Mouse (Mus musculus) midbrain, embryonic 11.5 days (tissue): ENCODE measurements at regions not wholly inside any gene's neighbourhood (a gene's known extent, or its start where the extent isn't known, plus 50 kb on each side); places are given as distances from the start of the nearest gene placed in this dataset.
A peak's percentile ranks its signal among the peaks of the same experiment; 100 is the strongest.

ENCODE experiments used
- ATAC-seq: fragments of 200-750 bp; cut with Nextera tagmentation; 2 replicates; pipeline ENCODE4 v1.8.0; 2017; ENCODE audit warnings: moderate TSS enrichment, moderate library complexity; ENCODE audit not compliant: low FRiP score
- DNase-seq: peaks from one replicate; pipeline ENCODE4 v3.0.0; 2015; ENCODE audit warnings: low spot score; ENCODE audit errors: missing footprints
- H3K27ac ChIP-seq: fragments of 300-500 bp; sonication (generic); 2 replicates; pipeline ENCODE4 v1.5.1; 2014; ENCODE audit warnings: low read depth, low read length
- H3K27me3 ChIP-seq: fragments of 300-500 bp; sonication (generic); 2 replicates; pipeline ENCODE4 v1.6.1; 2014; ENCODE audit warnings: mild to moderate bottlenecking, low read length, moderate library complexity, mixed read lengths; ENCODE audit not compliant: control insufficient read depth, insufficient read depth
- H3K36me3 ChIP-seq: fragments of 300-500 bp; sonication (generic); 2 replicates; pipeline ENCODE4 v1.6.1; 2014; ENCODE audit warnings: mild to moderate bottlenecking, low read length, moderate library complexity, mixed read lengths; ENCODE audit not compliant: control insufficient read depth, insufficient read depth
- H3K4me1 ChIP-seq: fragments of 300-500 bp; sonication (generic); 2 replicates; pipeline ENCODE4 v1.6.1; 2014; ENCODE audit warnings: low read length; ENCODE audit not compliant: control insufficient read depth, insufficient read depth
- H3K4me2 ChIP-seq: fragments of 300-500 bp; sonication (generic); 2 replicates; pipeline ENCODE4 v1.6.1; 2014; ENCODE audit warnings: mild to moderate bottlenecking, moderate library complexity
- H3K4me3 ChIP-seq: fragments of 300-500 bp; sonication (generic); 2 replicates; pipeline ENCODE4 v1.5.1; 2014; ENCODE audit warnings: low read depth, low read length
- H3K9ac ChIP-seq: fragments of 300-500 bp; sonication (generic); 2 replicates; pipeline ENCODE4 v1.6.1; 2014; ENCODE audit warnings: low read length
- H3K9me3 ChIP-seq: fragments of 300-500 bp; sonication (generic); 2 replicates; pipeline ENCODE4 v1.6.1; 2016; ENCODE audit warnings: low read length; ENCODE audit not compliant: control insufficient read depth
- WGBS: fragments of 180-500 bp; shearing (Covaris S2); extraction: QIAGEN DNeasy Blood & Tissue Kit; methylation state at CpG from one replicate; pipeline ENCODE4 v1.1.7; 2014; 5-methylcytosine and 5-hydroxymethylcytosine counted together

- H3K4me1 ChIP-seq, result no peaks in the 10 kb centered on the region
- ATAC-seq, result no peak
- no peak overlapping the region for H3K27ac ChIP-seq
- DNase-seq, result no peak
- H3K4me3 ChIP-seq, result no peak overlapping the region
- H3K4me2 ChIP-seq, result no peak overlapping the region
- no peaks in the 10 kb centered on the region; the same call in 1 of the 2 replicates for H3K9me3 ChIP-seq
- no peak overlapping the region for H3K9ac ChIP-seq
- H3K27me3 ChIP-seq, result no peaks in the 10 kb centered on the region
- H3K36me3 ChIP-seq, result no peaks in the 10 kb centered on the region
- 57% methylated on average over 4 of the region's 4 CpGs for WGBS
These were observed 1006.6 kb upstream of the Gm8797 start for GRCm38 (mm10) chr3:4744003-4744402.

GRCm38 (mm10) chr3:4744611-4745010 lies 1006.0 kb upstream of the Gm8797 start:
- DNase-seq (no peak), ATAC-seq (no peak)
- H3K9ac ChIP-seq, result no peak overlapping the region
- no peak overlapping the region for H3K4me3 ChIP-seq
- no peak overlapping the region for H3K4me2 ChIP-seq
- H3K27ac ChIP-seq, result no peak overlapping the region
- no peaks in the 10 kb centered on the region for H3K4me1 ChIP-seq
- H3K27me3 ChIP-seq, result no peaks in the 10 kb centered on the region
- WGBS, result 87% methylated on average over 6 of the region's 6 CpGs
- no peaks in the 10 kb centered on the region; the same call in 1 of the 2 replicates for H3K9me3 ChIP-seq
- H3K36me3 ChIP-seq, result no peaks in the 10 kb centered on the region

- Histone ChIP-seq H3K9ac (no peak overlapping the region), H3K4me2 (no peak overlapping the region), H3K4me1 (no peaks in the 10 kb centered on the region), H3K27me3 (no peaks in the 10 kb centered on the region), H3K9me3 (no peaks in the 10 kb centered on the region), H3K27ac (no peak overlapping the region), H3K4me3 (no peak overlapping the region), H3K36me3 (no peaks in the 10 kb centered on the region)
- no peak for ATAC-seq
- WGBS, result 90% methylated on average over 2 of the region's 2 CpGs
- DNase-seq, result no peak
These were observed 994.5 kb upstream of the Gm8797 start for GRCm38 (mm10) chr3:4756099-4756498.

- no peak for ATAC-seq
- no peaks in the 10 kb centered on the region for H3K27me3 ChIP-seq
- no peak overlapping the region for H3K9ac ChIP-seq
- H3K9me3 ChIP-seq, result no peaks in the 10 kb centered on the region
- H3K27ac ChIP-seq, result no peak overlapping the region
- DNase-seq, result no peak
- no peaks in the 10 kb centered on the region for H3K36me3 ChIP-seq
- whole genome bisulfite sequencing, result 91% methylated on average over 1 of the region's 1 CpGs
- no peaks in the 10 kb centered on the region for H3K4me1 ChIP-seq
- no peak overlapping the region for H3K4me2 ChIP-seq
- H3K4me3 ChIP-seq, result no peak overlapping the region
These were observed 993.5 kb upstream of the Gm8797 start for GRCm38 (mm10) chr3:4757113-4757512.

- no peaks in the 10 kb centered on the region for H3K36me3 ChIP-seq
These were observed 987.5 kb upstream of the Gm8797 start for GRCm38 (mm10) chr3:4763076-4763475.

GRCm38 (mm10) chr3:4776632-4777031 lies 974.0 kb upstream of the Gm8797 start:
- H3K4me1 ChIP-seq, result no peaks in the 10 kb centered on the region
- DNase-seq (no peak), ATAC-seq (no peak)
- no peaks in the 10 kb centered on the region for H3K27me3 ChIP-seq
- no peak overlapping the region for H3K4me2 ChIP-seq
- H3K36me3 ChIP-seq, result no peaks in the 10 kb centered on the region
- H3K27ac ChIP-seq, result no peak overlapping the region
- H3K9ac ChIP-seq, result no peak overlapping the region
- H3K4me3 ChIP-seq, result no peak overlapping the region
- H3K9me3 ChIP-seq, result no peaks in the 10 kb centered on the region

More at GRCm38 (mm10) chr3:4763076-4763475, 987.5 kb upstream of the Gm8797 start:
- Histone ChIP-seq H3K4me1 (no peaks in the 10 kb centered on the region), H3K4me3 (no peak overlapping the region), H3K9me3 (no peaks in the 10 kb centered on the region; the same call in 1 of the 2 replicates), H3K9ac (no peak overlapping the region), H3K4me2 (no peak overlapping the region), H3K27me3 (no peaks in the 10 kb centered on the region), H3K27ac (no peak overlapping the region)
- no peak for DNase-seq
- no peak for ATAC-seq
- WGBS, result 86% methylated on average over 2 of the region's 2 CpGs

- no peaks in the 10 kb centered on the region for H3K36me3 ChIP-seq
- 88% methylated on average over 1 of the region's 1 CpGs for WGBS
- H3K4me3 ChIP-seq, result no peak overlapping the region
- DNase-seq (no peak), ATAC-seq (no peak)
- H3K9ac ChIP-seq, result no peak overlapping the region
- H3K4me2 ChIP-seq, result no peak overlapping the region
- H3K9me3 ChIP-seq, result no peaks in the 10 kb centered on the region
- no peak overlapping the region for H3K27ac ChIP-seq
- H3K27me3 ChIP-seq, result no peaks in the 10 kb centered on the region
- no peaks in the 10 kb centered on the region for H3K4me1 ChIP-seq
These were observed 965.4 kb upstream of the Gm8797 start for GRCm38 (mm10) chr3:4785160-4785559.

GRCm38 (mm10) chr3:4793141-4793540 lies 957.5 kb upstream of the Gm8797 start:
- Histone ChIP-seq H3K4me3 (no peak overlapping the region), H3K27me3 (no peaks in the 10 kb centered on the region), H3K9me3 (no peaks in the 10 kb centered on the region; the same call in 1 of the 2 replicates), H3K4me1 (no peaks in the 10 kb centered on the region), H3K36me3 (no peaks in the 10 kb centered on the region), H3K4me2 (no peak overlapping the region), H3K27ac (no peak overlapping the region), H3K9ac (no peak overlapping the region)
- WGBS, result 90% methylated on average over 2 of the region's 2 CpGs
- DNase-seq (no peak), ATAC-seq (no peak)

- H3K9me3 ChIP-seq, result no peaks in the 10 kb centered on the region; the same call in 1 of the 2 replicates
- H3K9ac ChIP-seq, result no peak overlapping the region
- no peaks in the 10 kb centered on the region for H3K27me3 ChIP-seq
- ATAC-seq (peak; percentile 85), DNase-seq (no peak)
- peaks cover 2% of the 10 kb centered on the region; the same call in 1 of the 2 replicates for H3K4me1 ChIP-seq
- H3K4me3 ChIP-seq, result no peak overlapping the region
- H3K4me2 ChIP-seq, result no peak overlapping the region
- no peaks in the 10 kb centered on the region for H3K36me3 ChIP-seq
- 61% methylated on average over 6 of the region's 6 CpGs for WGBS
- no peak overlapping the region for H3K27ac ChIP-seq
These were observed 954.3 kb upstream of the Gm8797 start for GRCm38 (mm10) chr3:4796041-4796908.
